Mouse (Mus musculus) CH12.LX (cell line): ENCODE measurements at regions not wholly inside any gene's neighbourhood (a gene's known extent, or its start where the extent isn't known, plus 50 kb on each side); places are given as distances from the start of the nearest gene placed in this dataset.

ENCODE experiments used
- DNase-seq: peaks from one replicate; pipeline ENCODE4 v3.0.0-alpha.2; 2013; ENCODE audit errors: extremely low read depth
- H3K27ac ChIP-seq: 2 replicates; pipeline ENCODE4 v1.5.1; 2012; ENCODE audit warnings: low read depth, mild to moderate bottlenecking, control low read depth, moderate library complexity; ENCODE audit not compliant: insufficient read depth
- H3K27me3 ChIP-seq: replicated peaks from 2 replicates; pipeline ENCODE3; 2012; ENCODE audit warnings: inconsistent platforms
- H3K36me3 ChIP-seq, 2 experiments: replicated peaks in 1 of 2; 2 replicates each; pipeline versions ENCODE3 to v1.6.1; 2012; ENCODE audit warnings: inconsistent platforms in 1 of 2, low read length in 1 of 2, mild to moderate bottlenecking in 1 of 2, mixed read lengths in 1 of 2, moderate library complexity in 1 of 2; ENCODE audit not compliant: control insufficient read depth in 1 of 2, insufficient read depth in 1 of 2
- H3K4me1 ChIP-seq, 2 experiments: 2 replicates each; pipeline ENCODE4 v1.6.1; 2012; ENCODE audit warnings: inconsistent platforms in 1 of 2, moderate library complexity in 1 of 2; ENCODE audit not compliant: insufficient read depth in 2 of 2, control insufficient read depth in 1 of 2
- H3K4me2 ChIP-seq: 2 replicates; pipeline ENCODE4 v1.6.1; 2012; ENCODE audit warnings: low read depth, mild to moderate bottlenecking, control low read depth; ENCODE audit not compliant: poor library complexity, insufficient read depth, severe bottlenecking
- H3K4me3 ChIP-seq, 3 experiments: fragments of 150-350 bp in 1 of 3; sonication (generic) in 1 of 3; replicated peaks in 1 of 3; 2 replicates each; pipeline versions ENCODE3 to v1.5.1; 2011 to 2012; ENCODE audit warnings: low read depth in 2 of 3, low read length in 2 of 3, mild to moderate bottlenecking in 2 of 3, moderate library complexity in 2 of 3, control low read depth in 1 of 3, improper control_type of control experiment in 1 of 3, inconsistent platforms in 1 of 3, mixed read lengths in 1 of 3; ENCODE audit not compliant: poor library complexity in 1 of 3
- H3K79me2 ChIP-seq: replicated peaks from 2 replicates; pipeline ENCODE4 v1.6.1; 2012; ENCODE audit warnings: mild to moderate bottlenecking, moderate library complexity; ENCODE audit not compliant: control insufficient read depth, poor library complexity, insufficient read depth, severe bottlenecking; ENCODE audit errors: extremely low read depth
- H3K9ac ChIP-seq: 2 replicates; pipeline ENCODE4 v1.6.1; 2012; ENCODE audit warnings: low read depth, mild to moderate bottlenecking, control low read depth, moderate library complexity; ENCODE audit not compliant: insufficient read depth
- H3K9me3 ChIP-seq: replicated peaks from 2 replicates; pipeline ENCODE3; 2012; ENCODE audit warnings: low read length, inconsistent platforms, mixed read lengths
- CHD1 ChIP-seq: IDR thresholded peaks from 2 replicates; pipeline ENCODE4 v1.6.1; 2012; ENCODE audit warnings: low read depth, low read length, improper control_type of control experiment, inconsistent platforms
- CTCF ChIP-seq, 2 experiments: IDR thresholded peaks in 1 of 2; conservative IDR thresholded peaks in 1 of 2; 2 replicates each; pipeline ENCODE4 v1.5.1; 2011 to 2012; ENCODE audit warnings: low read depth in 2 of 2, low read length in 2 of 2, improper control_type of control experiment in 1 of 2, inconsistent platforms in 1 of 2, mild to moderate bottlenecking in 1 of 2, moderate library complexity in 1 of 2
- GABPA ChIP-seq: IDR thresholded peaks from 2 replicates; pipeline ENCODE4 v1.6.1; 2012; ENCODE audit warnings: low read depth, low read length, improper control_type of control experiment, inconsistent platforms; ENCODE audit not compliant: insufficient replicate concordance
- HCFC1 ChIP-seq: IDR thresholded peaks from 2 replicates; pipeline ENCODE4 v1.6.1; 2012; ENCODE audit warnings: low read depth, mild to moderate bottlenecking, inconsistent platforms, low read length, improper control_type of control experiment
- JUN ChIP-seq: IDR thresholded peaks from 2 replicates; pipeline ENCODE4 v1.6.1; 2011; ENCODE audit warnings: low read depth, mild to moderate bottlenecking, low read length, improper control_type of control experiment, moderate library complexity; ENCODE audit not compliant: insufficient read depth
- JUND ChIP-seq: conservative IDR thresholded peaks from 2 replicates; pipeline ENCODE4 v1.6.1; 2011; ENCODE audit warnings: low read depth, low read length, improper control_type of control experiment
- MAFK ChIP-seq: IDR thresholded peaks from 2 replicates; pipeline ENCODE4 v1.6.1; 2011; ENCODE audit warnings: low read length, improper control_type of control experiment; ENCODE audit not compliant: insufficient replicate concordance
- MAZ ChIP-seq: IDR thresholded peaks from 2 replicates; pipeline ENCODE4 v1.6.1; 2012; ENCODE audit warnings: low read depth, mild to moderate bottlenecking, inconsistent platforms, low read length, improper control_type of control experiment, moderate library complexity
- MEF2A ChIP-seq: IDR thresholded peaks from 2 replicates; pipeline ENCODE4 v1.6.1; 2014; ENCODE audit warnings: low read depth, mild to moderate bottlenecking, inconsistent platforms, low read length, improper control_type of control experiment, borderline replicate concordance
- MXI1 ChIP-seq: IDR thresholded peaks from 2 replicates; pipeline ENCODE4 v1.6.1; 2011; ENCODE audit warnings: mild to moderate bottlenecking, low read depth, low read length, improper control_type of control experiment
- NRF1 ChIP-seq: IDR thresholded peaks from 2 replicates; pipeline ENCODE4 v1.6.1; 2014; ENCODE audit warnings: low read depth, mild to moderate bottlenecking, inconsistent platforms, low read length, improper control_type of control experiment, moderate library complexity
- PAX5 ChIP-seq: IDR thresholded peaks from 2 replicates; pipeline ENCODE4 v1.6.1; 2012; ENCODE audit warnings: low read length, inconsistent platforms, mixed read lengths
- POLR2A ChIP-seq: IDR thresholded peaks from 2 replicates; pipeline ENCODE4 v1.6.1; 2011; ENCODE audit warnings: low read depth, mild to moderate bottlenecking, improper control_type of control experiment, low read length
- POLR2AphosphoS2 ChIP-seq: IDR thresholded peaks from 2 replicates; pipeline ENCODE4 v1.6.1; 2011; ENCODE audit warnings: low read depth, low read length, improper control_type of control experiment
- RAD21 ChIP-seq: IDR thresholded peaks from 2 replicates; pipeline ENCODE4 v1.6.1; 2011; ENCODE audit warnings: low read depth, mild to moderate bottlenecking, low read length, improper control_type of control experiment, moderate library complexity
- RCOR1 ChIP-seq: conservative IDR thresholded peaks from 2 replicates; pipeline ENCODE4 v1.6.1; 2012; ENCODE audit warnings: low read depth, mild to moderate bottlenecking, inconsistent platforms, low read length, improper control_type of control experiment
- SIN3A ChIP-seq: IDR thresholded peaks from 2 replicates; pipeline ENCODE4 v1.6.1; 2012; ENCODE audit warnings: low read length, improper control_type of control experiment, inconsistent platforms
- SMC3 ChIP-seq: IDR thresholded peaks from 2 replicates; pipeline ENCODE4 v1.6.1; 2011; ENCODE audit warnings: low read depth, low read length, improper control_type of control experiment
- TBP ChIP-seq: conservative IDR thresholded peaks from 2 replicates; pipeline ENCODE4 v1.6.1; 2011; ENCODE audit warnings: low read depth, low read length, improper control_type of control experiment
- TCF12 ChIP-seq: IDR thresholded peaks from 2 replicates; pipeline ENCODE4 v1.6.1; 2014; ENCODE audit warnings: low read depth, mild to moderate bottlenecking, inconsistent platforms, low read length, improper control_type of control experiment
- UBTF ChIP-seq: IDR thresholded peaks from 2 replicates; pipeline ENCODE4 v1.6.1; 2012; ENCODE audit warnings: low read depth, mild to moderate bottlenecking, inconsistent platforms, low read length, improper control_type of control experiment, moderate library complexity
- USF2 ChIP-seq: conservative IDR thresholded peaks from 2 replicates; pipeline ENCODE4 v1.6.1; 2011; ENCODE audit warnings: low read depth, low read length, improper control_type of control experiment
- ZC3H11A ChIP-seq: IDR thresholded peaks from 2 replicates; pipeline ENCODE4 v1.6.1; 2012; ENCODE audit warnings: low read depth, mild to moderate bottlenecking, inconsistent platforms, low read length, improper control_type of control experiment
- ZKSCAN1 ChIP-seq: IDR thresholded peaks from 2 replicates; pipeline ENCODE4 v1.6.1; 2012; ENCODE audit warnings: low read depth, inconsistent platforms, low read length, improper control_type of control experiment, borderline replicate concordance
- ZMIZ1 ChIP-seq: IDR thresholded peaks from 2 replicates; pipeline ENCODE4 v1.6.1; 2012; ENCODE audit warnings: low read depth, mild to moderate bottlenecking, inconsistent platforms, low read length, improper control_type of control experiment
- ZNF384 ChIP-seq: IDR thresholded peaks from 2 replicates; pipeline ENCODE4 v1.6.1; 2012; ENCODE audit warnings: low read depth, low read length, improper control_type of control experiment, inconsistent platforms
- dilution Hi-C: fragments of 300-500 bp; cut with MboI; formaldehyde crosslinking; loops from 2 replicates; pipeline ENCODE4 v1.14.3; 2020; ENCODE audit warnings: low sequenced_read_pairs; ENCODE audit not compliant: extremely low pct_unique_long_range_greater_than_20kb, extremely low pct_ligation_motif_present
- in situ Hi-C: fragments of 300-500 bp; cut with MboI; formaldehyde crosslinking; loops from 3 replicates; pipeline ENCODE4 v1.14.3; 2019; ENCODE audit warnings: low sequenced_read_pairs, low pct_ligation_motif_present, low pct_unique_long_range_greater_than_20kb, mixed read lengths

GRCm38 (mm10) chr16:93217600-93218226, 386.1 kb downstream of the Setd4 start:
- DNase-seq, result no peak
- dilution Hi-C loops (no loop called here), in situ Hi-C loops (no loop called here)
- no peak overlapping the region for H3K9ac ChIP-seq
- no peak overlapping the region for H3K4me3 ChIP-seq
- H3K79me2 ChIP-seq, result no peaks in the 10 kb centered on the region
- TF ChIP-seq TBP, result no peak
- TF ChIP-seq MAZ, result no peak
- no peak for TF ChIP-seq CTCF (conservative IDR thresholded peaks at IDR 0.05 in 1 of 2, IDR thresholded peaks at IDR 0.05 in 1 of 2; ENCODE audit: low read depth in 2 of 2, low read length in 2 of 2)
- no peak for TF ChIP-seq SIN3A
- TF ChIP-seq POLR2A, result no peak
- no peak for TF ChIP-seq ZKSCAN1
- no peak for TF ChIP-seq JUN
- no peak for TF ChIP-seq MXI1
- no peak for TF ChIP-seq SMC3
- TF ChIP-seq ZC3H11A, result no peak
- TF ChIP-seq RCOR1, result no peak
- no peak for TF ChIP-seq ZMIZ1
- no peak for TF ChIP-seq RAD21
- H3K4me1 ChIP-seq, result peaks cover 0 to 9% of the 10 kb centered on the region in 2 experiments; a peak in 1 of 4 replicates
- H3K36me3 ChIP-seq, result no peaks in the 10 kb centered on the region
- H3K4me2 ChIP-seq, result no peak overlapping the region
- H3K27me3 ChIP-seq, result no peaks in the 10 kb centered on the region
- H3K9me3 ChIP-seq, result peaks cover 10% of the 10 kb centered on the region
- H3K27ac ChIP-seq, result no peak overlapping the region

- Histone ChIP-seq H3K4me2 (no peak overlapping the region), H3K27me3 (no peaks in the 10 kb centered on the region), H3K9me3 (peaks cover 10% of the 10 kb centered on the region), H3K4me3 (no peak overlapping the region), H3K9ac (no peak overlapping the region), H3K4me1 (peaks cover 0 to 9% of the 10 kb centered on the region in 2 experiments; a peak in 1 of 4 replicates), H3K27ac (no peak overlapping the region), H3K79me2 (no peaks in the 10 kb centered on the region), H3K36me3 (no peaks in the 10 kb centered on the region)
- TF ChIP-seq TCF12, result no peak
- TF ChIP-seq ZMIZ1, result no peak
- no peak for TF ChIP-seq ZC3H11A
- TF ChIP-seq UBTF, result no peak
- TF ChIP-seq ZNF384, result no peak
- no peak for TF ChIP-seq POLR2AphosphoS2
- TF ChIP-seq HCFC1, result no peak
- no peak for TF ChIP-seq USF2
- TF ChIP-seq PAX5, result no peak
- TF ChIP-seq MAFK, result no peak
- no peak for TF ChIP-seq MEF2A
- TF ChIP-seq NRF1, result no peak
- no peak for TF ChIP-seq RCOR1
- no peak for TF ChIP-seq JUN
- no peak for TF ChIP-seq CHD1
- no peak for TF ChIP-seq JUND
- TF ChIP-seq SMC3, result no peak
- TF ChIP-seq GABPA, result no peak
- dilution Hi-C loops (no loop called here), in situ Hi-C loops (no loop called here)
- no peak for DNase-seq
These were observed 388.2 kb downstream of the Setd4 start for GRCm38 (mm10) chr16:93215630-93216029.
